Mouse (Mus musculus): ENCODE results near the gene Olfr1090. TPM values are rescaled to one million over a fixed set of nuclear protein-coding genes. Genes with fewer than 3 reads are reported as not detected.

The Olfr1090 gene
- total RNA-seq (2017) = not detected in 2 replicates

- ATAC-seq (replicated peaks; ENCODE audit: low read depth, poor library complexity, severe bottlenecking) = no peak
Measured at GRCm38 (mm10) chr2:86758893-86759292, at the start of gene Olfr1090. Olfr1090 (minus strand) TSS chr2:86758993.

DNA sequence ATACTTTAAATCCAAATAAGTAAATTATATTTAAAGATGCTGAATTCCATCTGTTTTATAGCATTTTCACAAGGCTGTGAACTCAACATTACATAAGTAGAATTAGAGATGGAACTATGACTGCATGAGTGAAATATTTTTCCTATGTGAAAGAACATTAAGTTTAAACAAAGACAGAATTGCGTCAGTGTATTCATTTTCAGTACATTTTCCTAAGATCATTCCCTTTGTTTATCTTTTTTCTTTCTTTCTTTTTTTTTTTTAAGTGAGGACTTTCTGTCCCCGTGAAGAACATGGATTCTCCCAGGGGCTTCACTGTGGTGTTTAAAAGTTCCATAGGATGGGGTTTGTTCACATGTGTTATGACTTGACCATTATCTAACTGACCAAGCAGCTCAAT lies 23.4 kb upstream of the Olfr1090 start, which contains the start of gene Olfr1093:
Gene Olfr1093 (plus strand): TSS at position 301 of the 400 bp plus-strand sequence.
- ATAC-seq (replicated peaks; ENCODE audit: low read depth, poor library complexity, severe bottlenecking) = no peak

GRCm38 (mm10) chr2:86761050-86761449 lies 2.3 kb upstream of the Olfr1090 start:
- ATAC-seq (replicated peaks; ENCODE audit: low read depth, poor library complexity, severe bottlenecking) = no peak

GRCm38 (mm10) chr2:86733601-86734000 lies 25.2 kb downstream of the Olfr1090 start, which contains the start of gene Olfr1089:
Olfr1089 (minus strand) TSS chr2:86733701.
- no peak for ATAC-seq (replicated peaks; ENCODE audit: low read depth, poor library complexity, severe bottlenecking)

Other genes starting within 250 kb of the Olfr1090 start
- not detected in 2 replicates for gene Olfr1079, start 216.5 kb downstream of the Olfr1090 start, total RNA-seq (2017)
- gene Olfr1080, start 200.8 kb downstream of the Olfr1090 start, total RNA-seq (2017) = not detected in 2 replicates
- gene Olfr1082, start 160.0 kb downstream of the Olfr1090 start, total RNA-seq (2017) = not detected in 2 replicates
- not detected in 2 replicates for gene Olfr1084, start 119.3 kb downstream of the Olfr1090 start, total RNA-seq (2017)
- not detected in 2 replicates for gene Olfr1085, start 97.0 kb downstream of the Olfr1090 start, total RNA-seq (2017)
- gene Olfr1086, start 78.9 kb downstream of the Olfr1090 start, total RNA-seq (2017) = not detected in 2 replicates
- not detected in 2 replicates for gene Olfr1087, start 60.6 kb downstream of the Olfr1090 start, total RNA-seq (2017)
- gene Olfr1089, start 25.3 kb downstream of the Olfr1090 start, total RNA-seq (2017) = not detected in 2 replicates
- gene Olfr1093, start 23.5 kb upstream of the Olfr1090 start, total RNA-seq (2017) = not detected in 2 replicates
- gene Olfr141, start 51.0 kb upstream of the Olfr1090 start, total RNA-seq (2017) = not detected in 2 replicates
- not detected in 2 replicates for gene Olfr1094, start 65.7 kb upstream of the Olfr1090 start, total RNA-seq (2017)
- gene Olfr1095, start 92.7 kb upstream of the Olfr1090 start, total RNA-seq (2017) = not detected in 2 replicates
- not detected in 2 replicates for gene Gm13723, start 115.8 kb upstream of the Olfr1090 start, total RNA-seq (2017)
- gene Olfr1097, start 133.2 kb upstream of the Olfr1090 start, total RNA-seq (2017) = not detected in 2 replicates
- gene Olfr1098, start 165.6 kb upstream of the Olfr1090 start, total RNA-seq (2017) = not detected in 2 replicates
- not detected in 2 replicates for gene Olfr1099, start 201.7 kb upstream of the Olfr1090 start, total RNA-seq (2017)
- gene Olfr1100, start 221.0 kb upstream of the Olfr1090 start, total RNA-seq (2017) = not detected in 2 replicates
- not detected in 2 replicates for gene Olfr1101, start 232.2 kb upstream of the Olfr1090 start, total RNA-seq (2017)
- not detected in 2 replicates for gene Olfr1102, start 239.4 kb upstream of the Olfr1090 start, total RNA-seq (2017)